Mouse (Mus musculus): ENCODE data around the gene Spata1. TPM values are rescaled to one million over a fixed set of nuclear protein-coding genes. Genes with fewer than 3 reads are reported as not detected.

The Spata1 gene
- total and polyA plus RNA-seq, 3 experiments = 1.2 to 2.3 (median 1.4) TPM

- Histone ChIP-seq H3K4me1 (ENCODE audit: control insufficient read depth, insufficient read depth, low read length) (no peaks in the 10 kb centered on the region), H3K4me3 (no peak overlapping the region), H3K27ac (no peak overlapping the region), H3K36me3 (ENCODE audit: control insufficient read depth, insufficient read depth, low read length) (no peaks in the 10 kb centered on the region), H3K9ac (ENCODE audit: low read depth, low read length) (no peak overlapping the region), H3K79me2 (replicated peaks; ENCODE audit: control insufficient read depth, insufficient read depth, low read length) (no peaks in the 10 kb centered on the region), H3K27me3 (ENCODE audit: control insufficient read depth, insufficient read depth, low read length) (no peaks in the 10 kb centered on the region)
- intact Hi-C loops (cut with DNase I) = no loop called here
- DNase-seq = no peak
- no peak for TF ChIP-seq EP300 (IDR thresholded peaks at IDR 0.05; ENCODE audit: insufficient read depth, low read depth, low read length)
- TF ChIP-seq POLR2A (IDR thresholded peaks at IDR 0.05; ENCODE audit: insufficient read depth, low read depth, low read length) = no peak
- TF ChIP-seq CTCF (IDR thresholded peaks at IDR 0.05) = no peak
- WGBS = 41% methylated on average over 7 of the region's 7 CpGs
These were observed 80.7 kb downstream of the Spata1 start for GRCm38 (mm10) chr3:146418901-146419300.

- no peak for DNase-seq
- no peaks in the 10 kb centered on the region for H3K79me2 ChIP-seq (replicated peaks; ENCODE audit: control insufficient read depth, insufficient read depth, low read length)
- no peak overlapping the region for H3K9ac ChIP-seq (ENCODE audit: low read depth, low read length)
- no peaks in the 10 kb centered on the region for H3K27me3 ChIP-seq (ENCODE audit: control insufficient read depth, insufficient read depth, low read length)
- H3K4me3 ChIP-seq = no peak overlapping the region
- WGBS = 95% methylated on average over 8 of the region's 8 CpGs
- no peak for TF ChIP-seq EP300 (IDR thresholded peaks at IDR 0.05; ENCODE audit: insufficient read depth, low read depth, low read length)
- no peak for TF ChIP-seq CTCF (IDR thresholded peaks at IDR 0.05)
- TF ChIP-seq POLR2A (IDR thresholded peaks at IDR 0.05; ENCODE audit: insufficient read depth, low read depth, low read length) = no peak
- H3K4me1 ChIP-seq (ENCODE audit: control insufficient read depth, insufficient read depth, low read length) = no peaks in the 10 kb centered on the region
- H3K36me3 ChIP-seq (ENCODE audit: control insufficient read depth, insufficient read depth, low read length) = no peaks in the 10 kb centered on the region
- H3K27ac ChIP-seq = no peak overlapping the region
- intact Hi-C loops (cut with DNase I) = no loop called here
These were observed 81.7 kb downstream of the Spata1 start for GRCm38 (mm10) chr3:146417873-146418272.

- Histone ChIP-seq H3K36me3 (ENCODE audit: control insufficient read depth, insufficient read depth, low read length) (no peaks in the 10 kb centered on the region), H3K27me3 (ENCODE audit: control insufficient read depth, insufficient read depth, low read length) (no peaks in the 10 kb centered on the region), H3K4me1 (ENCODE audit: control insufficient read depth, insufficient read depth, low read length) (no peaks in the 10 kb centered on the region), H3K9ac (ENCODE audit: low read depth, low read length) (no peak overlapping the region), H3K4me3 (no peak overlapping the region), H3K79me2 (replicated peaks; ENCODE audit: control insufficient read depth, insufficient read depth, low read length) (0 out of 2 replicates have a peak, but pooled peaks cover 2% of the 10 kb centered on the region), H3K27ac (no peak overlapping the region)
- intact Hi-C loops (cut with DNase I) = no loop called here
- WGBS = 95% methylated on average over 12 of the region's 12 CpGs
- no peak for DNase-seq
- TF ChIP-seq CTCF (IDR thresholded peaks at IDR 0.05) = no peak
These were observed 85.0 kb downstream of the Spata1 start for GRCm38 (mm10) chr3:146414555-146414954.

- H3K27me3 ChIP-seq (ENCODE audit: control insufficient read depth, insufficient read depth, low read length) = no peaks in the 10 kb centered on the region
- DNase-seq = no peak
- no peak overlapping the region for H3K27ac ChIP-seq
- H3K9ac ChIP-seq (ENCODE audit: low read depth, low read length) = no peak overlapping the region
- 0 out of 2 replicates have a peak, but pooled peaks cover 2% of the 10 kb centered on the region for H3K79me2 ChIP-seq (replicated peaks; ENCODE audit: control insufficient read depth, insufficient read depth, low read length)
- no peaks in the 10 kb centered on the region for H3K36me3 ChIP-seq (ENCODE audit: control insufficient read depth, insufficient read depth, low read length)
- H3K4me1 ChIP-seq (ENCODE audit: control insufficient read depth, insufficient read depth, low read length) = no peaks in the 10 kb centered on the region
- WGBS = 54% methylated on average over 4 of the region's 4 CpGs
- no peak overlapping the region for H3K4me3 ChIP-seq
- TF ChIP-seq POLR2A (IDR thresholded peaks at IDR 0.05; ENCODE audit: insufficient read depth, low read depth, low read length) = no peak
- no peak for TF ChIP-seq CTCF (IDR thresholded peaks at IDR 0.05)
- TF ChIP-seq EP300 (IDR thresholded peaks at IDR 0.05; ENCODE audit: insufficient read depth, low read depth, low read length) = no peak
- intact Hi-C loops (cut with DNase I) = no loop called here
These were observed 85.6 kb downstream of the Spata1 start for GRCm38 (mm10) chr3:146413992-146414391.

GRCm38 (mm10) chr3:146413016-146413415 lies 86.5 kb downstream of the Spata1 start:
- 0 out of 2 replicates have a peak, but pooled peaks cover 2% of the 10 kb centered on the region for H3K79me2 ChIP-seq (replicated peaks; ENCODE audit: control insufficient read depth, insufficient read depth, low read length)
- H3K4me1 ChIP-seq (ENCODE audit: control insufficient read depth, insufficient read depth, low read length) = no peaks in the 10 kb centered on the region
- no peak overlapping the region for H3K4me3 ChIP-seq
- TF ChIP-seq POLR2A (IDR thresholded peaks at IDR 0.05; ENCODE audit: insufficient read depth, low read depth, low read length) = no peak
- no peak for TF ChIP-seq CTCF (IDR thresholded peaks at IDR 0.05)
- TF ChIP-seq EP300 (IDR thresholded peaks at IDR 0.05; ENCODE audit: insufficient read depth, low read depth, low read length) = no peak
- no peak for DNase-seq
- H3K36me3 ChIP-seq (ENCODE audit: control insufficient read depth, insufficient read depth, low read length) = no peaks in the 10 kb centered on the region
- no peak overlapping the region for H3K9ac ChIP-seq (ENCODE audit: low read depth, low read length)
- no peak overlapping the region for H3K27ac ChIP-seq
- H3K27me3 ChIP-seq (ENCODE audit: control insufficient read depth, insufficient read depth, low read length) = no peaks in the 10 kb centered on the region
- intact Hi-C loops (cut with DNase I) = no loop called here
- 82% methylated on average over 13 of the region's 13 CpGs for WGBS

- no peaks in the 10 kb centered on the region for H3K27me3 ChIP-seq (ENCODE audit: control insufficient read depth, insufficient read depth, low read length)
- intact Hi-C loops (cut with DNase I) = no loop called here
- H3K9ac ChIP-seq (ENCODE audit: low read depth, low read length) = no peak overlapping the region
- H3K4me3 ChIP-seq = no peak overlapping the region
- H3K36me3 ChIP-seq (ENCODE audit: control insufficient read depth, insufficient read depth, low read length) = no peaks in the 10 kb centered on the region
- H3K4me1 ChIP-seq (ENCODE audit: control insufficient read depth, insufficient read depth, low read length) = no peaks in the 10 kb centered on the region
- 0 out of 2 replicates have a peak, but pooled peaks cover 2% of the 10 kb centered on the region for H3K79me2 ChIP-seq (replicated peaks; ENCODE audit: control insufficient read depth, insufficient read depth, low read length)
- no peak overlapping the region for H3K27ac ChIP-seq
- TF ChIP-seq EP300 (IDR thresholded peaks at IDR 0.05; ENCODE audit: insufficient read depth, low read depth, low read length) = no peak
- no peak for TF ChIP-seq CTCF (IDR thresholded peaks at IDR 0.05)
- TF ChIP-seq POLR2A (IDR thresholded peaks at IDR 0.05; ENCODE audit: insufficient read depth, low read depth, low read length) = no peak
- DNase-seq = no peak
- WGBS = 90% methylated on average over 7 of the region's 7 CpGs
These were observed 87.1 kb downstream of the Spata1 start for GRCm38 (mm10) chr3:146412480-146412879.
